Mouse (Mus musculus) midbrain, embryonic 10.5 days (tissue): ENCODE measurements at regions not wholly inside any gene's neighbourhood (a gene's known extent, or its start where the extent isn't known, plus 50 kb on each side); places are given as distances from the start of the nearest gene placed in this dataset.

Source experiments
- DNase-seq: peaks from one replicate; pipeline ENCODE4 v3.0.0-alpha.2; 2017; ENCODE audit warnings: low spot score
- H3K27ac ChIP-seq: fragments of 300-500 bp; sonication (generic); replicated peaks from 2 replicates; pipeline ENCODE4 v1.5.1; 2016; ENCODE audit warnings: mild to moderate bottlenecking
- H3K27me3 ChIP-seq: fragments of 300-500 bp; sonication (generic); 2 replicates; pipeline ENCODE4 v1.6.1; 2016; ENCODE audit warnings: low read depth, mild to moderate bottlenecking; ENCODE audit not compliant: poor library complexity, severe bottlenecking
- H3K36me3 ChIP-seq: fragments of 300-500 bp; sonication (generic); 2 replicates; pipeline ENCODE4 v1.6.1; 2016; ENCODE audit warnings: mild to moderate bottlenecking, moderate library complexity
- H3K4me1 ChIP-seq: fragments of 300-500 bp; sonication (generic); 2 replicates; pipeline ENCODE4 v1.6.1; 2016
- H3K4me3 ChIP-seq: fragments of 300-500 bp; sonication (generic); 2 replicates; pipeline ENCODE4 v1.5.1; 2016; ENCODE audit warnings: mild to moderate bottlenecking, moderate library complexity
- H3K9me3 ChIP-seq: fragments of 300-500 bp; sonication (generic); replicated peaks from 2 replicates; pipeline ENCODE4 v1.6.1; 2016; ENCODE audit warnings: mild to moderate bottlenecking
- WGBS: fragments of 180-500 bp; shearing (Covaris S2); methylation state at CpG from one replicate; pipeline ENCODE4 v1.1.7; 2016; 5-methylcytosine and 5-hydroxymethylcytosine counted together

- no peak for DNase-seq
- Histone ChIP-seq H3K27me3 (no peaks in the 10 kb centered on the region), H3K9me3 (no peaks in the 10 kb centered on the region), H3K27ac (no peak overlapping the region), H3K4me1 (no peaks in the 10 kb centered on the region), H3K4me3 (no peak overlapping the region), H3K36me3 (no peaks in the 10 kb centered on the region)
- WGBS = 80% methylated on average over 2 of the region's 2 CpGs
Measured at GRCm38 (mm10) chr10:66354986-66355385, 740.9 kb upstream of the Jmjd1c start.

- WGBS = 84% methylated on average over 9 of the region's 9 CpGs
- H3K27ac ChIP-seq = no peak overlapping the region
- DNase-seq = peak; percentile 13
- no peaks in the 10 kb centered on the region for H3K27me3 ChIP-seq
- H3K36me3 ChIP-seq = no peaks in the 10 kb centered on the region
- no peaks in the 10 kb centered on the region for H3K4me1 ChIP-seq
- no peaks in the 10 kb centered on the region for H3K9me3 ChIP-seq
- no peak overlapping the region for H3K4me3 ChIP-seq
Measured at GRCm38 (mm10) chr10:66357736-66358135, 738.2 kb upstream of the Jmjd1c start.

- Histone ChIP-seq H3K4me3 (no peak overlapping the region), H3K36me3 (no peaks in the 10 kb centered on the region), H3K27me3 (no peaks in the 10 kb centered on the region), H3K27ac (no peak overlapping the region), H3K4me1 (no peaks in the 10 kb centered on the region), H3K9me3 (peaks cover 4% of the 10 kb centered on the region; the same call in 1 of the 2 replicates)
- WGBS = 82% methylated on average over 3 of the region's 3 CpGs
- no peak for DNase-seq
Measured at GRCm38 (mm10) chr10:66370096-66370495, 725.8 kb upstream of the Jmjd1c start.

- H3K4me3 ChIP-seq = no peak overlapping the region
- WGBS = 78% methylated on average over 2 of the region's 2 CpGs
- H3K27ac ChIP-seq = no peak overlapping the region
- H3K9me3 ChIP-seq = peaks cover 7% of the 10 kb centered on the region
- H3K4me1 ChIP-seq = no peaks in the 10 kb centered on the region
- no peak for DNase-seq
- no peaks in the 10 kb centered on the region for H3K27me3 ChIP-seq
- H3K36me3 ChIP-seq = no peaks in the 10 kb centered on the region
Measured at GRCm38 (mm10) chr10:66371756-66372155, 724.2 kb upstream of the Jmjd1c start.
